9 mouse cellular contexts compared by ENCODE assay signal in genomic region chr11:83815628-83816027, GRCm38 (mm10). TPM values are rescaled to one million over a fixed set of nuclear protein-coding genes. Genes with fewer than 3 reads are reported as not detected.
DNase-seq lines count a peak whose midpoint lies in the region; ATAC-seq and TF ChIP-seq lines count a peak whose summit lies in the region.
"Had no signal": no experiment of that assay in that cellular context is flagged by ENCODE, and none has a peak within 500 bp of the region (broad histone marks: within the 10 kb centered on the region; RNA-seq: fewer than 3 reads in every experiment).

No protein-coding gene starts in this region.

- no peak overlapping the region for H3K4me2 ChIP-seq in heart, embryonic 12.5 days
- no peak overlapping the region for H3K4me2 ChIP-seq in lung, postnatal 0 days (replicated peaks; ENCODE audit: low read depth, low read length)
- H3K4me2 ChIP-seq: liver, embryonic 15.5 days had no signal

- H3K36me3 ChIP-seq in heart, adult 2 months (ENCODE audit: control insufficient read depth, insufficient read depth, low read length), result no peaks in the 10 kb centered on the region
- H3K36me3 ChIP-seq in heart, embryonic 12.5 days, result no peaks in the 10 kb centered on the region
- no peaks in the 10 kb centered on the region for H3K36me3 ChIP-seq in lung, postnatal 0 days (ENCODE audit: insufficient read depth, low read length)
- no peaks in the 10 kb centered on the region for H3K36me3 ChIP-seq in splenic B cell, adult 2 months (ENCODE audit: control insufficient read depth, insufficient read depth, low read length, poor library complexity, severe bottlenecking)
- H3K36me3 ChIP-seq: liver, embryonic 15.5 days had no signal

- H3K9me3 ChIP-seq in heart, embryonic 12.5 days (replicated peaks), result no peaks in the 10 kb centered on the region
- no peaks in the 10 kb centered on the region for H3K9me3 ChIP-seq in lung, postnatal 0 days (ENCODE audit: low read length)
- H3K9me3 ChIP-seq: liver, embryonic 15.5 days had no signal

- H3K27me3 ChIP-seq in heart, adult 2 months (ENCODE audit: control insufficient read depth, insufficient read depth, low read length), result peaks cover 6% of the 10 kb centered on the region; the same call in 1 of the 2 replicates
- H3K27me3 ChIP-seq in heart, embryonic 12.5 days (replicated peaks), result peaks cover 30% of the 10 kb centered on the region
- H3K27me3 ChIP-seq in lung, postnatal 0 days (replicated peaks; ENCODE audit: insufficient read depth, low read length), result no peaks in the 10 kb centered on the region
- H3K27me3 ChIP-seq in splenic B cell, adult 2 months (ENCODE audit: control insufficient read depth, insufficient read depth, low read length, poor library complexity, severe bottlenecking), result no peaks in the 10 kb centered on the region; the same call in 1 of the 2 replicates
- H3K27me3 ChIP-seq: liver, embryonic 15.5 days had no signal

- peak; percentile 24 to 47 for DNase-seq in heart, adult 2 months
- peak; percentile 36 for DNase-seq in CD4-positive helper T cell, adult 2 months (ENCODE audit: low read depth, low spot score)
- DNase-seq in large intestine, adult 2 months (ENCODE audit: low read depth, low spot score), result peak; percentile 52
- DNase-seq in lung, postnatal 0 days (ENCODE audit: low spot score), result peak; percentile 85
- DNase-seq in splenic B cell, adult 2 months (ENCODE audit: low read depth, low spot score), result peak; percentile 78

- no peak overlapping the region for H3K27ac ChIP-seq in heart, adult 2 months
- H3K27ac ChIP-seq in heart, embryonic 12.5 days (ENCODE audit: poor library complexity, severe bottlenecking), result no peak overlapping the region
- H3K27ac ChIP-seq in bone marrow, adult 2 months (ENCODE audit: control insufficient read depth, insufficient read depth, low read depth, low read length, poor library complexity), result no peak overlapping the region
- H3K27ac ChIP-seq in embryonic fibroblast, embryonic 13.5 days (ENCODE audit: insufficient read depth, low read length), result no peak overlapping the region
- H3K27ac ChIP-seq in lung, postnatal 0 days (ENCODE audit: low read length), result no peak overlapping the region
- H3K27ac ChIP-seq: liver, embryonic 15.5 days had no signal

- peak; percentile 81 for TF ChIP-seq CTCF in heart, adult 2 months (IDR thresholded peaks at IDR 0.05)
- peak; percentile 47 for TF ChIP-seq CTCF in bone marrow, adult 2 months (IDR thresholded peaks at IDR 0.05; ENCODE audit: control insufficient read depth, insufficient read depth, low read length)
- TF ChIP-seq CTCF in embryonic fibroblast, embryonic 13.5 days (IDR thresholded peaks at IDR 0.05; ENCODE audit: borderline replicate concordance, insufficient read depth, low read length), result peak; percentile 29; the same call in 1 of the 2 replicates
- TF ChIP-seq CTCF in lung, postnatal 0 days (IDR thresholded peaks at IDR 0.05), result peak; percentile 77

- H3K4me3 ChIP-seq in heart, adult 2 months, result no peak overlapping the region
- H3K4me3 ChIP-seq in heart, embryonic 12.5 days, result no peak overlapping the region
- no peak overlapping the region for H3K4me3 ChIP-seq in bone marrow, adult 2 months (replicated peaks; ENCODE audit: control insufficient read depth, low read depth, low read length)
- no peak overlapping the region for H3K4me3 ChIP-seq in embryonic fibroblast, embryonic 13.5 days (ENCODE audit: insufficient read depth, low read length)
- H3K4me3 ChIP-seq in lung, postnatal 0 days (ENCODE audit: low read depth, low read length), result no peak overlapping the region
- H3K4me3 ChIP-seq: liver, embryonic 15.5 days had no signal

- WGBS in heart, adult 2 months, result 9% methylated on average over 9 of the region's 9 CpGs
- WGBS in heart, embryonic 12.5 days, result 11% methylated on average over 9 of the region's 9 CpGs
- 6% methylated on average over 9 of the region's 9 CpGs for WGBS in bone marrow, adult 2 months
- WGBS in large intestine, adult 2 months, result 2% methylated on average over 9 of the region's 9 CpGs
- WGBS in lung, postnatal 0 days, result 2% methylated on average over 9 of the region's 9 CpGs

- TF ChIP-seq EP300 in heart, adult 2 months (IDR thresholded peaks at IDR 0.05; ENCODE audit: insufficient read depth, low read depth, low read length), result no peak
- TF ChIP-seq EP300 in lung, postnatal 0 days (IDR thresholded peaks at IDR 0.05), result no peak

- no peaks in the 10 kb centered on the region for H3K4me1 ChIP-seq in heart, adult 2 months (ENCODE audit: control insufficient read depth, insufficient read depth, low read length)
- no peaks in the 10 kb centered on the region for H3K4me1 ChIP-seq in heart, embryonic 12.5 days (replicated peaks)
- H3K4me1 ChIP-seq in bone marrow, adult 2 months (ENCODE audit: control insufficient read depth, insufficient read depth, low read length), result no peaks in the 10 kb centered on the region
- no peaks in the 10 kb centered on the region; the same call in 1 of the 2 replicates for H3K4me1 ChIP-seq in embryonic fibroblast, embryonic 13.5 days (ENCODE audit: control insufficient read depth, insufficient read depth, low read length)
- no peaks in the 10 kb centered on the region for H3K4me1 ChIP-seq in lung, postnatal 0 days (ENCODE audit: insufficient read depth, low read depth, low read length)
- H3K4me1 ChIP-seq: liver, embryonic 15.5 days had no signal

- no peak for ATAC-seq in heart, embryonic 12.5 days (ENCODE audit: insufficient number of reproducible peaks, low FRiP score)
- ATAC-seq in lung, postnatal 0 days, result peak; percentile 74

- no peaks in the 10 kb centered on the region for H3K79me2 ChIP-seq in heart, adult 2 months (replicated peaks; ENCODE audit: control insufficient read depth, insufficient read depth, low read length)

- no peak overlapping the region for H3K9ac ChIP-seq in heart, adult 2 months (ENCODE audit: low read depth, low read length)
- H3K9ac ChIP-seq in heart, embryonic 12.5 days, result no peak overlapping the region
- no peak overlapping the region for H3K9ac ChIP-seq in lung, postnatal 0 days (replicated peaks; ENCODE audit: low read depth)
- H3K9ac ChIP-seq: liver, embryonic 15.5 days had no signal

- intact Hi-C loops in heart, adult 2 months (cut with DNase I), result loop anchor here (5.0 kb wide), 1 partner anchor 122 kb away; no protein-coding TSS in a partner anchor

- TF ChIP-seq POLR2A in heart, adult 2 months (IDR thresholded peaks at IDR 0.05; ENCODE audit: insufficient read depth, low read depth, low read length), result no peak
- no peak for TF ChIP-seq POLR2A in bone marrow, adult 2 months (IDR thresholded peaks at IDR 0.05; ENCODE audit: borderline replicate concordance, control insufficient read depth, low read depth, low read length)
- TF ChIP-seq POLR2A in embryonic fibroblast, embryonic 13.5 days (IDR thresholded peaks at IDR 0.05; ENCODE audit: low read depth, low read length), result no peak

RNA-seq across cellular contexts. Expression of gene Hnf1b, which starts 34.2 kb away (rescaled TPM):
- total RNA-seq in heart, adult 2 months (2021), result not detected
- 0.33 TPM in 1 of 2 replicates, not detected in the other for polyA plus RNA-seq in heart, adult 2 months (2012; rRNA removed)
- polyA plus RNA-seq in heart, embryonic 12.5 days (2016; fragmentation: Nextera tagmentation; extraction: Ambion mirVana), result 0.09 and 0.24 TPM in 2 replicates
- polyA plus RNA-seq in bone marrow, adult 2 months (2011; ENCODE audit: insufficient read depth, insufficient read length, low replicate concordance, missing spikeins), result not detected in 2 replicates
- polyA plus RNA-seq in embryonic fibroblast, embryonic 13.5 days (2011; ENCODE audit: insufficient read length, low read depth, missing spikeins), result not detected in 2 replicates
- polyA plus RNA-seq in large intestine, adult 2 months (2012; rRNA removed), result 14.4 and 17.7 TPM in 2 replicates
- 9.0 and 11.4 TPM in 2 replicates for polyA plus RNA-seq in lung, postnatal 0 days (2015; fragmentation: Nextera tagmentation; extraction: Ambion mirVana)

Comparison
In these comparisons a context has a peak if more than half of its experiments do, and no peak if none do; other contexts are left out.
1. CTCF ChIP-seq: peak in every context shown above with its lines; median percentile 81 in heart, adult 2 months; 77 in lung, postnatal 0 days; 47 in bone marrow, adult 2 months; 29 in embryonic fibroblast, embryonic 13.5 days.